Mouse (Mus musculus): ENCODE measurements at regions not wholly inside any gene's neighbourhood (a gene's known extent, or its start where the extent isn't known, plus 50 kb on each side); places are given as distances from the start of the nearest gene placed in this dataset.

GRCm38 (mm10) chr17:94808758-94809157 is 58.9 kb upstream of the Mettl4 start:
- TF ChIP-seq CTCF (IDR thresholded peaks at IDR 0.05; ENCODE audit: low read depth, low read length), result no peak
- TF ChIP-seq POLR2A (IDR thresholded peaks at IDR 0.05; ENCODE audit: extremely low read depth, insufficient read depth, low read length), result no peak
- no peaks in the 10 kb centered on the region; the same call in 1 of the 2 replicates for H3K36me3 ChIP-seq (ENCODE audit: control insufficient read depth, insufficient read depth, low read length)
- no peak overlapping the region for H3K9ac ChIP-seq (ENCODE audit: low read depth, low read length)
- H3K27ac ChIP-seq (replicated peaks; ENCODE audit: insufficient read depth, low read depth, low read length), result no peak overlapping the region
- no peak overlapping the region for H3K4me3 ChIP-seq (ENCODE audit: insufficient read depth, low read depth, low read length)
- H3K79me2 ChIP-seq (ENCODE audit: control insufficient read depth, insufficient read depth, low read length), result no peaks in the 10 kb centered on the region
- H3K27me3 ChIP-seq (ENCODE audit: control insufficient read depth, insufficient read depth, low read length), result no peaks in the 10 kb centered on the region
- DNase-seq (ENCODE audit: extremely low read depth, low read depth, low spot score), result no peak
- no peaks in the 10 kb centered on the region for H3K4me1 ChIP-seq (ENCODE audit: control insufficient read depth, insufficient read depth, low read length)

Measured in liver, adult 2 months (tissue).